Mouse (Mus musculus) bone marrow macrophage, adult 2 months (primary cell): ENCODE results near the gene Cntnap5a. TPM values are rescaled to one million over a fixed set of nuclear protein-coding genes. Genes with fewer than 3 reads are reported as not detected.

Source experiments
- H3K27ac ChIP-seq: 2 replicates; pipeline ENCODE4 v1.5.1; 2012; ENCODE audit warnings: low read depth, low read length; ENCODE audit not compliant: insufficient read depth
- H3K4me1 ChIP-seq: 2 replicates; pipeline ENCODE4 v1.6.1; 2012; ENCODE audit warnings: low read length; ENCODE audit not compliant: control insufficient read depth, insufficient read depth
- H3K4me3 ChIP-seq: 2 replicates; pipeline ENCODE4 v1.5.1; 2012; ENCODE audit warnings: mild to moderate bottlenecking, low read length, moderate library complexity; ENCODE audit not compliant: insufficient read depth
- CTCF ChIP-seq: IDR thresholded peaks from 2 replicates; pipeline ENCODE4 v1.5.1; 2012; ENCODE audit warnings: low read depth, mild to moderate bottlenecking, low read length, moderate library complexity
- POLR2A ChIP-seq: IDR thresholded peaks from 2 replicates; pipeline ENCODE4 v1.6.1; 2012; ENCODE audit warnings: mild to moderate bottlenecking, low read depth, low read length, borderline replicate concordance
- polyA plus RNA-seq: library from polyadenylated mRNA; stranded (reverse); fragments of >200 nt; gene quantifications from 2 replicates; pipeline ENCODE4 v1.2.4, GENCODE M21; 2012; ENCODE audit not compliant: missing spikeins, insufficient read depth, insufficient read length

Cntnap5a gene
- polyA plus RNA-seq = 0.08 TPM in 1 of 2 replicates, not detected in the other

DNA sequence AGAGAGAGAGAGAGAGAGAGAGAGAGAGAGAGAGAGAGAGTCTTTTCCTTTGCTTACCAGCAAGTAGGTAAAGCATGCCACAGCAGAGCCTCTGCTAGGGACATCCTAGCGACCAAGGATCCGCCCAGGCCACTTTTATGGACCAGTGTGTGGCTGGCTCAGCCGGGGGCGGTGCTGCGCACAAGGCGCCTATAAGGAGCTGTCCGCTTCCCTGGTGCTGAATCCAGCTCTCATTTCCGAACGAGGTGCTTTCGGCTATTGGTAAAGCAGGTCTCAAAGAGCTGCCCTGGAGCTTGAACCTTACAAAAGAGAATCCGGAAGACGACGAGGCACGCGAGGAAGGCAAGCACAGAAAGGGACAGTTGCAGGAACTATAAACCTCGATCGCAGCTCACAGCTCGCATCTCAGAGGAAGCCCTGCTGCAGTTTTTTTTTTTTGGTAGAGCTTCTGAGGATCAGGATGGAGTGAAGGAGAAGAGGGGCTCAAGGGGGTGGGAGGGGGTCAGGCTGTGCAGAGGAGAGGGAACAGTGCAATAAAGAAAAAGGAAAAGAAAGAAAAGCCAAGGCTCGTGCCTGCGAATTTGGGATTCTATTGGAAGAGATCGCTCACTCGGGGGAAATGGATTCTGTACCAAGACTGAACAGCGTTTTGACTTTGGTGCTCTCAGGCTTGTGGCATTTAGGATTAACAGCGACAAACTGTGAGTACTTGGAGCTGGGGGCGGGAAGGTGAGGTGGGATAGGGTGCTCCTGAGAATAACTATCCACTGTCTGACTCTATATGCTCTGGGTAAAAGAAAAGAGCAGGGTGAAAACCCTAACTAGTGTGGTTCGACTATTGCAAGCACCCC lies at the start of gene Cntnap5a:
Gene Cntnap5a, plus strand, starts transcription at position 239 of the 851 bp plus-strand sequence.
- H3K4me1 ChIP-seq = no peaks in the 10 kb centered on the region
- H3K4me3 ChIP-seq = no peak within 1 kb of the TSS
- no peak within 1 kb of the TSS for H3K27ac ChIP-seq
- TF ChIP-seq CTCF (no peak), POLR2A (no peak)

DNA sequence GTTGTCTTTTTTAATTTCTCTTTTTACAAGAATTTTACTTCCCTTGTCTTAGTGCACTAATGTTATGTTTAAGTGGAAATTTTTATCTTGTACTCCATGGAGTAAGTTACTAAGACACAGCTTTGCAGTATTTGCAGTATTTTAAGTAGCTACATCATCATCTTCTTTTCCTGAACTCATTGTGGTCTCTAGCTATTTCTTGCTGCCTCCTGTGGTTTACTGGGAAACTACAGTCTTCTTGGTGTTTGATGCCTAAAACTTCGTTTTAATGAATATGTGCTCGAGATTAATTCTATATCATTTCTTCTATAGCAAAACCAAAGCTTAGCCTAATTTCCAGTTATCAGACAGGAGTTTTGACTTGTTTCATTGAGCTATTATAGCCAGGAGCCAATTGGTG lies 37.6 kb upstream of the Cntnap5a start:
- Histone ChIP-seq H3K4me1 (no peaks in the 10 kb centered on the region), H3K4me3 (no peak overlapping the region), H3K27ac (no peak overlapping the region)
- no peak for TF ChIP-seq CTCF
- TF ChIP-seq POLR2A = no peak

DNA sequence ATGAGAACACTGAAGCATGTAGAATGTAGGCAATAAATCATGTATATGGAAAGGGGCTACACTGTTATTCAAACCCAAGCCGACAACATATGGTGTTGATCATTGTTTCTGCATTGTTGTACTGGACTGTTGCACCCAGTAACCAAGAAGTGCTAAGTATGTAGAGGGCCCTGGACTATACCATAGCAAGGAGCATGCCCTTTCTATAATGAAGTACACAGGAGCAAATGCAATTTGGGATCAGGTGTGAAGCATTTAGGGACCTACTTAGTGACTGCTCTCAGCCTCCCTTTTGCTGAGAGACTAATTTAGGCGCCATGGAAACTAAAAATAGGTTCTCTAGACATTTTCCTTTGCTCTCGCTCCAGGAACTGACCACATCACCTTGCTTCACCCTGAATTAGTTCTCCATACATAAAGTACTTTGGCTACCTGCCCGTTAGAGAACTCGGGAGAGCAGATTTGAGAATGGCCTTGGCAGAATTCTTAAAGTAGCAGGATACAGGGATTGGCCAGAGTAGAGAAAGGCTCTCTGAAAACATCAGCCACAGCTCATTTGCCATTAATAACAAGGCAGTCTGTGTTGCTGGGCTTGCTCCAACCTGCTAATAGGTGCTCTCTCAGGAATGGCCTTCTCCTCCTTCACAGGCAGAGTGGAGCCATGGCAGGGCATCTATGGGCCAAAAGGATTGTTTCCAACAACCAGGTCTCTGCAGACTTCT lies 26.1 kb upstream of the Cntnap5a start:
- Histone ChIP-seq H3K27ac (no peak overlapping the region), H3K4me3 (no peak overlapping the region), H3K4me1 (no peaks in the 10 kb centered on the region)
- TF ChIP-seq CTCF (no peak), POLR2A (no peak)

DNA sequence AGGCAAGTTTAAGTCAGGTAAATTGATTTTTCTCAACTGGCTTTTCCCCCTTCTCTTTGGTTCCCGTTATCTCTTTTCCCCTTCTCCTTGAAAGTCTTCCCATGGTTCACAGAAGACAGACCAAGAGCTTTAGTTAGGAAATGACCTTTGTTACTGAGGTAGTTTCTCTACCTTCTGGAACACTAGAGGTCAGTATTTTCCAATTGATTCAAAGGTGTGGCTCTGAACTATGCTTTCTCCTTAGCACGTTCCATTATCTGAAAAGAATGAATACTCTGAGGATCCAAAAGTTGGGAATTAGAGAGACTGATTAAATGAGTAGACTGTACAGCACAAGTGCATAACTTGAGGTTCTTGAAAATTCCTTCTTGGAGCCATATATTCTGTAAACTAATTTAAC lies 1.9 kb downstream of the Cntnap5a start:
- H3K4me3 ChIP-seq = no peak overlapping the region
- no peak overlapping the region for H3K27ac ChIP-seq
- no peak for TF ChIP-seq CTCF
- TF ChIP-seq POLR2A = no peak
- no peaks in the 10 kb centered on the region for H3K4me1 ChIP-seq

DNA sequence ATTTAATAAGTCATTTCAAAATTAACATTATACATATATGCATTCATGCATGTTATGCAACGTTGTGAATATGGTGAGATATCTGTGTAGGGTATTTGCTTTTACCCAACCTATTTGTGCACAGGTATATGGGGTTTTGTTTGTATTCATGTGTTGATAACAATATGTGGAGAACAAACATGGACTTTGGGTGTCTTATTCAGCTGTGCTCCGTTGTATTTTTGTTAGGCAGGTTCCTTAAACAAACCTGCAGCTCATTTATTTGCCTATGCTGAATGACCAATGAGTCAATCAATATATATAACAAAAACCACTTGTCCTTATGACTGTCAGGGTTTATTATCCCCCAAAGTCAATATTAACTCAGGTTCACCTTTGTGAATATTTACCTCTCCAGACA lies 15.2 kb downstream of the Cntnap5a start:
- no peak overlapping the region for H3K27ac ChIP-seq
- no peak for TF ChIP-seq POLR2A
- no peak for TF ChIP-seq CTCF
- no peak overlapping the region for H3K4me3 ChIP-seq
- H3K4me1 ChIP-seq = no peaks in the 10 kb centered on the region

DNA sequence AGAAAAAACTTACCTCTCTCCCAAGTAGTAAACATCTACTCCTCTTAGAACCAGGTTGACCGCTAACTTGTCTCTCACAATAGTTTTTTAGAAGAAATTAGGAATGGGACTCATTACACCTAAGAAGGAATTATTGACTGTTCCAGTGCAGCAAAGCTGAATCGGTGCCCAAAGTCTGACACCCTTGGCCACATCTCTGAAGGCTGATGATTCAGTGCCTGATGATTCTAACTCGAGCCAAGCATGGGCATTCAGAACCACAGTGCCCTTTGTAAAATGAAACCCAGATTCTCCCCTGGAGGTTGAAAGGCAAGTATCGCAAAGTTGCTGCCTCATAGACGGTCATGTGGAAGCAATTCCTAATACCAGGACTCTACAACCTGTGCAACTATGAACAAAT lies 58.0 kb downstream of the Cntnap5a start:
- Histone ChIP-seq H3K27ac (no peak overlapping the region), H3K4me1 (no peaks in the 10 kb centered on the region), H3K4me3 (no peak overlapping the region)
- no peak for TF ChIP-seq CTCF
- no peak for TF ChIP-seq POLR2A

DNA sequence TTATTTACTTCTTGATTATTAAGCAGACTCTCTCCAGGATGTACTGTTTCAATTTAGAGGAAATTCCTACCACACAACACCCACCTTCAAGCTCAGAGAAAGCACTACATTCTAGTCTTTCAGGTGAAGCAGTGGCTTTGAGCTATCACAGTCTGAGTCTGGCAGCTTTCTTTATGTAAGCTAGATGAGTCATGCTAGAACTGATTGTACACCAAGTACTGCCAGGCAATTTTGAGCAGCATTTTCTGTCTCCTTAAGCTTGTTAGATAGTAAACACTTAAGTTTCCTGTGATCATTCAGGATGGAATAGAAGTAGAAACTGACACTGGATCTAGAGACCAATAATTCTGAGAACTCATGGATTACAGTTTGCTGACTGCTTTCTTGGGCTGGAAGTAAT lies 61.0 kb downstream of the Cntnap5a start:
- Histone ChIP-seq H3K4me3 (no peak overlapping the region), H3K27ac (no peak overlapping the region), H3K4me1 (no peaks in the 10 kb centered on the region)
- no peak for TF ChIP-seq POLR2A
- no peak for TF ChIP-seq CTCF

- TF ChIP-seq POLR2A = no peak
- TF ChIP-seq CTCF = no peak
- Histone ChIP-seq H3K4me3 (no peak overlapping the region), H3K27ac (no peak overlapping the region), H3K4me1 (no peaks in the 10 kb centered on the region)
Measured at GRCm38 (mm10) chr1:115784737-115785136, 100.2 kb downstream of the Cntnap5a start.

GRCm38 (mm10) chr1:115842591-115842990 lies 158.0 kb downstream of the Cntnap5a start:
- H3K4me3 ChIP-seq = no peak overlapping the region
- no peak overlapping the region for H3K27ac ChIP-seq
- no peaks in the 10 kb centered on the region for H3K4me1 ChIP-seq
- no peak for TF ChIP-seq POLR2A
- TF ChIP-seq CTCF = no peak

DNA sequence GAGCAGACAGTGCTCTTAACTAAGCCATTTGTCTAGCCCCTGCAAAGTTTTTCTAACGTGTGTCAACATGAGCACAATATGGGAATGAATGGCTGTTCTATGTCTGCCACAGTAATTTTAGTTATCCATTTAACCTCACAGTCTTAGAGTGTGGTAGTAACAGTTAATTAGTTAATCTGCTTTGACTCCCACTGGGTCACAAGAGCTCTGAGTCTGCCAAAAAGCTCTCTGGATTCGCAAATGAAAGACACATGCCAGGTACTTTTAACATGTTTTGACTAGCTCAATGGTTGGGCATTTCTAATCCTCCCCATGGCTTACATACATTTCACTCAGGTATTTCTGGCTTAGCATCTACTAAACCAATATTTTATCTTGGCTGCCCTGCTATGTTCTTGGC lies 163.0 kb downstream of the Cntnap5a start:
- Histone ChIP-seq H3K4me3 (no peak overlapping the region), H3K4me1 (no peaks in the 10 kb centered on the region), H3K27ac (no peak overlapping the region)
- TF ChIP-seq CTCF (no peak), POLR2A (no peak)
